Mouse (Mus musculus) gastrocnemius, postnatal 10 days (tissue): ENCODE measurements around the gene Xbp1. TPM values are rescaled to one million over a fixed set of nuclear protein-coding genes. Genes with fewer than 3 reads are reported as not detected.

ENCODE experiments used
- DNase-seq: peaks from one replicate; pipeline ENCODE4 v3.0.0; 2021; ENCODE audit warnings: mixed read lengths
- total RNA-seq, 2 experiments: library from RNA; stranded (reverse); gene quantifications; 2 replicates each; pipeline ENCODE4 v1.2.3; 2021

Xbp1 gene
- total RNA-seq, 2 experiments from 2014 or later: 44.6 to 57.0 TPM

DNA sequence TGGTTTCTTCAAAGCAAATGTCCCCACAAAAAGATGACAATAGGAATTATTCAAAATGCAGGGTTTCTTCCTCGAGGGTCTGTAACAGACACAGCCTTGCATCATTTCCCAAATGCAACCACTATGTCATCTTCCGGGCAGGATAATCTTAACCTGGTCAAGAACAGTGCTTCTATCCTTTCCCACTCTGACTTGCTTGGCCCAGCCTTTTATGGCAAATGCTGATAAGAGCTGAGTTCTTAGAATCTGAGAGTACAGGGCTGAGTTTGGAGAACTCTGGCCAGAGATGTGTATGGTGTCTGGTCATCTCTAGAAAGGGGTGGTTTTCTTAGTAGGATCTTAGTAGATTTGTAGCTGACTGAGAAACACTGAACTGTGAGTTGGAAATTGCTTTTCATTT, 53.4 kb downstream of the Xbp1 start:
- DNase-seq: no peak

DNA sequence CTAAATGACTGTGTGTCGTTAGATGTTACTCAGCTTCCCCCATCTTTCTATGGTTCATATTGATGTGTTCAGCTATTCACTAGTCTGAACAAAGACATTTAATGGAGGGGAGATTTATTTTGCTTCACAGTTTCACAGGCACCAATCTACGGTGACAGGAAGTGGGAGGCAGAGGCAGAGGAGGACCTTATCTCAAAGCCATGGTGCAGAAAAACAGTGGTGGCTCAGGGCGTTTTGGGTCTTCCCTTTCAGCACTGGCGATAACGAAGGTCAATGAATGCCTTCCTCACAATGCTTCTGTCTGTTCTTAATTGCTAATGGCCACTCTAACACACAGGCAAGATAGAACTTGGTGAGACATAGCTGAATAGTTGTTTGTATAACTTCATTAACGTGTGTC, 54.6 kb downstream of the Xbp1 start:
- DNase-seq: no peak

Other genes with a start within 250 kb of the Xbp1 start
- gene Znrf3, start 75.8 kb upstream of the Xbp1 start, total RNA-seq: 10 to 100 TPM; 14.6 to 16.3 TPM
- gene Ccdc117, start 21.5 kb downstream of the Xbp1 start, total RNA-seq: 10 to 100 TPM; 11.7 TPM
- gene Ankrd36, start 49.0 kb downstream of the Xbp1 start, total RNA-seq: not detected
- gene Mrps24, start 195.0 kb downstream of the Xbp1 start, total RNA-seq: 10 to 100 TPM; 84.8 to 90.6 TPM
- gene Urgcp, start 241.7 kb downstream of the Xbp1 start, total RNA-seq: 10 to 100 TPM; 29.1 to 42.0 TPM